Mouse (Mus musculus): Measurements from ENCODE around the gene Erg. TPM values are rescaled to one million over a fixed set of nuclear protein-coding genes. Genes with fewer than 3 reads are reported as not detected.

Gene Erg
- total RNA-seq (2021) = 10 to 100 TPM; 14.5 TPM
- long read RNA-seq, experiment 1, partial matches to known transcripts = 0 of 2 reads
- long read RNA-seq, experiment 1, other reads (novel, unspliced or antisense) = 0 of 2 reads
- long read RNA-seq, experiment 2, partial matches to known transcripts = 0 of 5 reads
- long read RNA-seq, experiment 2, other reads (novel, unspliced or antisense) = 5 of 5 reads

- no peak for DNase-seq (ENCODE audit: low spot score in 2 of 2)
Measured at GRCm38 (mm10) chr16:95586311-95586602, at the start of gene Erg. Gene Erg, minus strand, starts transcription at chr16:95586593.

- DNase-seq (ENCODE audit: low spot score in 2 of 2) = no peak
Measured at GRCm38 (mm10) chr16:95631816-95632215, 45.4 kb upstream of the Erg start.

- DNase-seq (ENCODE audit: low spot score in 2 of 2) = no peak
Measured at GRCm38 (mm10) chr16:95623876-95624770, 37.7 kb upstream of the Erg start.

- no peak for DNase-seq (ENCODE audit: low spot score in 2 of 2)
Measured at GRCm38 (mm10) chr16:95623056-95623455, 36.7 kb upstream of the Erg start.

GRCm38 (mm10) chr16:95619859-95620325 lies 33.5 kb upstream of the Erg start:
- no peak for DNase-seq (ENCODE audit: low spot score in 2 of 2)

- DNase-seq (ENCODE audit: low spot score in 2 of 2) = no peak
Measured at GRCm38 (mm10) chr16:95618206-95618605, 31.8 kb upstream of the Erg start.

- DNase-seq (ENCODE audit: low spot score in 2 of 2) = no peak
Measured at GRCm38 (mm10) chr16:95617720-95618119, 31.3 kb upstream of the Erg start.

- DNase-seq (ENCODE audit: low spot score in 2 of 2) = peak; percentile 19 to 54
Measured at GRCm38 (mm10) chr16:95615579-95615978, 29.2 kb upstream of the Erg start.

GRCm38 (mm10) chr16:95614482-95614881 lies 28.1 kb upstream of the Erg start:
- no peak for DNase-seq (ENCODE audit: low spot score in 2 of 2)

- no peak for DNase-seq (ENCODE audit: low spot score in 2 of 2)
Measured at GRCm38 (mm10) chr16:95611982-95612746, 25.8 kb upstream of the Erg start.

- DNase-seq (ENCODE audit: low spot score in 2 of 2) = no peak
Measured at GRCm38 (mm10) chr16:95608624-95609023, 22.2 kb upstream of the Erg start.

- peak; percentile 84 to 87 for DNase-seq (ENCODE audit: low spot score in 2 of 2)
Measured at GRCm38 (mm10) chr16:95605304-95605703, 18.9 kb upstream of the Erg start.

- no peak for DNase-seq (ENCODE audit: low spot score in 2 of 2)
Measured at GRCm38 (mm10) chr16:95602504-95602903, 16.1 kb upstream of the Erg start.

- no peak for DNase-seq (ENCODE audit: low spot score in 2 of 2)
Measured at GRCm38 (mm10) chr16:95601807-95602206, 15.4 kb upstream of the Erg start.

GRCm38 (mm10) chr16:95601219-95601580 lies 14.8 kb upstream of the Erg start:
- DNase-seq (ENCODE audit: low spot score in 2 of 2) = no peak

- DNase-seq (ENCODE audit: low spot score in 2 of 2) = no peak
Measured at GRCm38 (mm10) chr16:95600572-95601218, 14.3 kb upstream of the Erg start.

- no peak for DNase-seq (ENCODE audit: low spot score in 2 of 2)
Measured at GRCm38 (mm10) chr16:95598930-95599329, 12.5 kb upstream of the Erg start.

- DNase-seq (ENCODE audit: low spot score in 2 of 2) = no peak
Measured at GRCm38 (mm10) chr16:95597578-95597951, 11.2 kb upstream of the Erg start.

- DNase-seq (ENCODE audit: low spot score in 2 of 2) = no peak
Measured at GRCm38 (mm10) chr16:95596884-95597577, 10.6 kb upstream of the Erg start.

- no peak for DNase-seq (ENCODE audit: low spot score in 2 of 2)
Measured at GRCm38 (mm10) chr16:95588849-95589248, 2.5 kb upstream of the Erg start.

GRCm38 (mm10) chr16:95586726-95587125 lies 333 bp upstream of the Erg start:
- DNase-seq (ENCODE audit: low spot score in 2 of 2) = no peak

Measured in adrenal gland, adult 18-20 months (tissue).